Mouse (Mus musculus) MEL (cell line): ENCODE data around the gene Dpep2nb. TPM values are rescaled to one million over a fixed set of nuclear protein-coding genes. Genes with fewer than 3 reads are reported as not detected.

ENCODE experiments used
- DNase-seq: peaks from one replicate; pipeline ENCODE4 v3.0.0; 2011; ENCODE audit warnings: low read depth, low spot score
- H3K27ac ChIP-seq: 2 replicates; pipeline ENCODE4 v1.5.1; 2012; ENCODE audit warnings: low read depth, mild to moderate bottlenecking, control low read depth, low read length, moderate library complexity; ENCODE audit not compliant: control insufficient read depth
- H3K27me3 ChIP-seq, 2 experiments: fragments of 150-350 bp in 1 of 2; sonication (generic) in 1 of 2; 2 replicates each; pipeline ENCODE4 v1.6.1; 2012; ENCODE audit warnings: low read length in 2 of 2, mild to moderate bottlenecking in 2 of 2, improper control_type of control experiment in 1 of 2, moderate library complexity in 1 of 2; ENCODE audit not compliant: insufficient read depth in 2 of 2, control insufficient read depth in 1 of 2
- H3K36me3 ChIP-seq, 2 experiments: 2 replicates each; pipeline ENCODE4 v1.6.1; 2012 to 2014; ENCODE audit warnings: low read length in 2 of 2, improper control_type of control experiment in 1 of 2, inconsistent platforms in 1 of 2, mild to moderate bottlenecking in 1 of 2; ENCODE audit not compliant: insufficient read depth in 2 of 2, control insufficient read depth in 1 of 2
- H3K4me1 ChIP-seq, 2 experiments: fragments of 150-350 bp in 1 of 2; sonication (generic) in 1 of 2; 2 replicates each; pipeline ENCODE4 v1.6.1; 2012; ENCODE audit warnings: low read length in 2 of 2, improper control_type of control experiment in 1 of 2, mild to moderate bottlenecking in 1 of 2; ENCODE audit not compliant: insufficient read depth in 2 of 2, control insufficient read depth in 1 of 2
- H3K4me3 ChIP-seq, 2 experiments: fragments of 150-350 bp in 1 of 2; sonication (generic) in 1 of 2; 2 replicates each; pipeline ENCODE4 v1.5.1; 2012; ENCODE audit warnings: low read depth in 2 of 2, low read length in 2 of 2, mild to moderate bottlenecking in 2 of 2, moderate library complexity in 2 of 2, control low read depth in 1 of 2, improper control_type of control experiment in 1 of 2; ENCODE audit not compliant: control insufficient read depth in 1 of 2, insufficient read depth in 1 of 2
- H3K79me2 ChIP-seq: 2 replicates; pipeline ENCODE4 v1.6.1; 2012; ENCODE audit warnings: mild to moderate bottlenecking, low read length, moderate library complexity; ENCODE audit not compliant: control insufficient read depth, poor library complexity, insufficient read depth
- H3K9ac ChIP-seq: 2 replicates; pipeline ENCODE4 v1.6.1; 2012; ENCODE audit warnings: low read depth, mild to moderate bottlenecking, control low read depth, low read length, moderate library complexity; ENCODE audit not compliant: control insufficient read depth, poor library complexity, severe bottlenecking
- H3K9me3 ChIP-seq: fragments of 150-350 bp; sonication (generic); replicated peaks from 2 replicates; pipeline ENCODE4 v1.6.1; 2012; ENCODE audit warnings: mild to moderate bottlenecking, low read length, improper control_type of control experiment, moderate library complexity; ENCODE audit not compliant: insufficient read depth
- EP300 ChIP-seq, 2 experiments: IDR thresholded peaks; 2 replicates each; pipeline ENCODE4 v1.6.1; 2011; ENCODE audit warnings: improper control_type of control experiment in 2 of 2, low read length in 2 of 2, low read depth in 1 of 2, mild to moderate bottlenecking in 1 of 2
- ETS1 ChIP-seq: IDR thresholded peaks from 2 replicates; pipeline ENCODE4 v1.6.1; 2012; ENCODE audit warnings: low read depth, mild to moderate bottlenecking, inconsistent platforms, low read length, improper control_type of control experiment, moderate library complexity
- GABPA ChIP-seq: IDR thresholded peaks from 2 replicates; pipeline ENCODE4 v1.6.1; 2012; ENCODE audit warnings: low read depth, mild to moderate bottlenecking, inconsistent platforms, low read length, improper control_type of control experiment, moderate library complexity
- KAT2A ChIP-seq: conservative IDR thresholded peaks from 2 replicates; pipeline ENCODE4 v1.6.1; 2012; ENCODE audit warnings: low read depth, low read length, improper control_type of control experiment, inconsistent platforms
- MAX ChIP-seq: IDR thresholded peaks from 2 replicates; pipeline ENCODE4 v1.6.1; 2011; ENCODE audit warnings: low read length, improper control_type of control experiment
- NELFE ChIP-seq: IDR thresholded peaks from 2 replicates; pipeline ENCODE4 v1.6.1; 2011; ENCODE audit warnings: low read depth, low read length, improper control_type of control experiment
- NRF1 ChIP-seq: IDR thresholded peaks from 2 replicates; pipeline ENCODE4 v1.6.1; 2014; ENCODE audit warnings: low read depth, mild to moderate bottlenecking, inconsistent platforms, low read length, improper control_type of control experiment, moderate library complexity; ENCODE audit not compliant: poor library complexity, insufficient read depth, severe bottlenecking
- RAD21 ChIP-seq: IDR thresholded peaks from 2 replicates; pipeline ENCODE4 v1.6.1; 2011; ENCODE audit warnings: mild to moderate bottlenecking, low read depth, low read length, improper control_type of control experiment
- RCOR1 ChIP-seq: IDR thresholded peaks from 2 replicates; pipeline ENCODE4 v1.6.1; 2012; ENCODE audit warnings: low read depth, mild to moderate bottlenecking, inconsistent platforms, low read length, improper control_type of control experiment
- SIN3A ChIP-seq: IDR thresholded peaks from 2 replicates; pipeline ENCODE4 v1.6.1; 2012; ENCODE audit warnings: low read length, improper control_type of control experiment, inconsistent platforms
- SMC3 ChIP-seq: IDR thresholded peaks from 2 replicates; pipeline ENCODE4 v1.6.1; 2011; ENCODE audit warnings: low read depth, low read length, improper control_type of control experiment
- TAL1 ChIP-seq: IDR thresholded peaks from 2 replicates; pipeline ENCODE4 v1.6.1; 2012; ENCODE audit warnings: mild to moderate bottlenecking, inconsistent platforms, low read length, moderate library complexity, mixed read lengths
- TCF12 ChIP-seq: IDR thresholded peaks from 2 replicates; pipeline ENCODE4 v1.6.1; 2014; ENCODE audit warnings: low read depth, mild to moderate bottlenecking, inconsistent platforms, low read length, improper control_type of control experiment, moderate library complexity
- UBTF ChIP-seq: IDR thresholded peaks from 2 replicates; pipeline ENCODE4 v1.6.1; 2012; ENCODE audit warnings: low read depth, mild to moderate bottlenecking, inconsistent platforms, low read length, improper control_type of control experiment, moderate library complexity, borderline replicate concordance; ENCODE audit not compliant: insufficient read depth
- ZC3H11A ChIP-seq: IDR thresholded peaks from 2 replicates; pipeline ENCODE4 v1.6.1; 2012; ENCODE audit warnings: low read depth, mild to moderate bottlenecking, inconsistent platforms, low read length, improper control_type of control experiment
- ZKSCAN1 ChIP-seq: IDR thresholded peaks from 2 replicates; pipeline ENCODE4 v1.6.1; 2012; ENCODE audit warnings: low read depth, mild to moderate bottlenecking, inconsistent platforms, low read length, improper control_type of control experiment, moderate library complexity
- polyA plus RNA-seq, 2 experiments: library from polyadenylated mRNA; stranded (reverse) in 1 of 2; unstranded in 1 of 2; fragments of >175 nt in 1 of 2; fragments of >200 nt in 1 of 2; gene quantifications; 2 replicates each; pipeline versions ENCODE4 v1.2.1 to v1.2.4; 2012; ENCODE audit warnings: low replicate concordance in 2 of 2, low read depth in 1 of 2; ENCODE audit not compliant: insufficient read length in 2 of 2, insufficient read depth in 1 of 2, missing spikeins in 1 of 2
- total RNA-seq: library from RNA; depleted of rRNA; stranded (reverse); fragments of 300-350 nt; gene quantifications from 2 replicates; pipeline ENCODE4 v1.2.3, GENCODE M21; 2012

The Dpep2nb gene
- total and polyA plus RNA-seq, 3 experiments, result 0.14 TPM; not detected in 2

- Histone ChIP-seq H3K4me3 (peak overlapping the region; percentile 90), H3K27ac (peak overlapping the region; percentile 72), H3K9me3 (no peaks in the 10 kb centered on the region), H3K27me3 (no peaks in the 10 kb centered on the region), H3K9ac (peak overlapping the region; percentile 93), H3K4me1 (peaks cover 5 to 29% of the 10 kb centered on the region in 2 experiments; a peak in 3 of 4 replicates), H3K36me3 (peaks cover 0 to 8% of the 10 kb centered on the region in 2 experiments; a peak in 2 of 4 replicates), H3K79me2 (peaks cover 20% of the 10 kb centered on the region)
- DNase-seq, result peak; percentile 81
- TF ChIP-seq ZC3H11A (no peak), KAT2A (no peak), RCOR1 (no peak), GABPA (no peak), RAD21 (no peak), SMC3 (no peak), NRF1 (no peak), NELFE (no peak), ZKSCAN1 (no peak), MAX (no peak; the same call in none of the 2 replicates), UBTF (peak; percentile 92; the same call in 1 of the 2 replicates), ETS1 (no peak), TCF12 (no peak), SIN3A (peak; percentile 66)
Observed at GRCm38 (mm10) chr8:105965266-105965904, 40.4 kb downstream of the Dpep2nb start.

- Histone ChIP-seq H3K9ac (peak overlapping the region; percentile 93), H3K9me3 (no peaks in the 10 kb centered on the region), H3K79me2 (peaks cover 20% of the 10 kb centered on the region), H3K36me3 (peaks cover 2 to 8% of the 10 kb centered on the region in 2 experiments; a peak in 2 of 4 replicates), H3K4me1 (peaks cover 5 to 29% of the 10 kb centered on the region in 2 experiments; a peak in 3 of 4 replicates), H3K27ac (peak overlapping the region; percentile 72), H3K27me3 (no peaks in the 10 kb centered on the region), H3K4me3 (peak overlapping the region; percentile 90)
- TF ChIP-seq MAX (0 out of 2 replicates have a peak, but pooled peaks have one; percentile 6), EP300 (IDR thresholded peaks at IDR 0.05; ENCODE audit: low read depth in 1 of 2, low read length in 2 of 2) (0 out of 4 replicates have a peak, but pooled peaks of 1 of the 2 experiments have one; percentile 11), TAL1 (no peak)
- DNase-seq, result no peak
Observed at GRCm38 (mm10) chr8:105964506-105965265, 41.1 kb downstream of the Dpep2nb start.
